Mouse (Mus musculus) left cerebral cortex, adult 11 months (tissue): ENCODE data around the gene 4933402N22Rik.
"Not testable (repeated sequence)": the region's sequence is repeated elsewhere in the genome, so short reads cannot be mapped to it uniquely, and the experiment has no call there.

Experiments
- DNase-seq: peaks from one replicate; pipeline ENCODE4 v3.0.0; 2022; ENCODE audit warnings: low spot score

Gene 4933402N22Rik

GRCm38 (mm10) chr5:11917743-11918142, at the start of gene 4933402N22Rik:
4933402N22Rik (plus strand) TSS chr5:11918043.
- DNase-seq, result not testable (repeated sequence)

GRCm38 (mm10) chr5:11923790-11924189, 5.9 kb downstream of the 4933402N22Rik start:
- DNase-seq, result not testable (repeated sequence)
